Mouse (Mus musculus): ENCODE results near the gene Ak2. TPM values are rescaled to one million over a fixed set of nuclear protein-coding genes. Genes with fewer than 3 reads are reported as not detected.

The Ak2 gene
- total and polyA plus RNA-seq, 2 experiments from 2014 or later, result 58.6 to 148 TPM

GRCm38 (mm10) chr4:128958849-128959248 lies 32.9 kb upstream of the Ak2 start:
- H3K27me3 ChIP-seq (ENCODE audit: control insufficient read depth, insufficient read depth, low read length), result peaks cover 3% of the 10 kb centered on the region; the same call in 1 of the 2 replicates
- no peak for DNase-seq (ENCODE audit: low spot score)

GRCm38 (mm10) chr4:128959676-128960075 lies 32.1 kb upstream of the Ak2 start:
- Histone ChIP-seq H3K4me3 (ENCODE audit: low read depth, low read length) (no peak overlapping the region), H3K27me3 (ENCODE audit: control insufficient read depth, insufficient read depth, low read length) (peaks cover 8% of the 10 kb centered on the region), H3K27ac (ENCODE audit: low read depth) (no peak overlapping the region), H3K4me1 (ENCODE audit: control insufficient read depth, insufficient read depth) (0 out of 2 replicates have a peak, but pooled peaks cover 8% of the 10 kb centered on the region), H3K36me3 (replicated peaks; ENCODE audit: control insufficient read depth, insufficient read depth, low read length) (no peaks in the 10 kb centered on the region), H3K9ac (replicated peaks; ENCODE audit: low read depth, low read length) (no peak overlapping the region), H3K9me3 (replicated peaks; ENCODE audit: control insufficient read depth, low read length) (no peaks in the 10 kb centered on the region), H3K4me2 (ENCODE audit: low read depth, low read length) (no peak overlapping the region)
- no peak for DNase-seq (ENCODE audit: low spot score)
- WGBS, result 84% methylated on average over 17 of the region's 17 CpGs
- no peak for ATAC-seq (ENCODE audit: insufficient read depth, low read depth)
- TF ChIP-seq EP300 (IDR thresholded peaks at IDR 0.05; ENCODE audit: low read depth) (no peak), CTCF (IDR thresholded peaks at IDR 0.05; ENCODE audit: low read depth) (no peak)

More at GRCm38 (mm10) chr4:128958849-128959248, 32.9 kb upstream of the Ak2 start:
- Histone ChIP-seq H3K9ac (replicated peaks; ENCODE audit: low read depth, low read length) (no peak overlapping the region), H3K27ac (ENCODE audit: low read depth) (no peak overlapping the region), H3K4me1 (ENCODE audit: control insufficient read depth, insufficient read depth) (0 out of 2 replicates have a peak, but pooled peaks cover 8% of the 10 kb centered on the region), H3K4me3 (ENCODE audit: low read depth, low read length) (no peak overlapping the region), H3K36me3 (replicated peaks; ENCODE audit: control insufficient read depth, insufficient read depth, low read length) (no peaks in the 10 kb centered on the region), H3K9me3 (replicated peaks; ENCODE audit: control insufficient read depth, low read length) (no peaks in the 10 kb centered on the region), H3K4me2 (ENCODE audit: low read depth, low read length) (no peak overlapping the region)
- WGBS, result 77% methylated on average over 8 of the region's 8 CpGs
- no peak for ATAC-seq (ENCODE audit: insufficient read depth, low read depth)
- no peak for TF ChIP-seq EP300 (IDR thresholded peaks at IDR 0.05; ENCODE audit: low read depth)
- no peak for TF ChIP-seq CTCF (IDR thresholded peaks at IDR 0.05; ENCODE audit: low read depth)

DNA sequence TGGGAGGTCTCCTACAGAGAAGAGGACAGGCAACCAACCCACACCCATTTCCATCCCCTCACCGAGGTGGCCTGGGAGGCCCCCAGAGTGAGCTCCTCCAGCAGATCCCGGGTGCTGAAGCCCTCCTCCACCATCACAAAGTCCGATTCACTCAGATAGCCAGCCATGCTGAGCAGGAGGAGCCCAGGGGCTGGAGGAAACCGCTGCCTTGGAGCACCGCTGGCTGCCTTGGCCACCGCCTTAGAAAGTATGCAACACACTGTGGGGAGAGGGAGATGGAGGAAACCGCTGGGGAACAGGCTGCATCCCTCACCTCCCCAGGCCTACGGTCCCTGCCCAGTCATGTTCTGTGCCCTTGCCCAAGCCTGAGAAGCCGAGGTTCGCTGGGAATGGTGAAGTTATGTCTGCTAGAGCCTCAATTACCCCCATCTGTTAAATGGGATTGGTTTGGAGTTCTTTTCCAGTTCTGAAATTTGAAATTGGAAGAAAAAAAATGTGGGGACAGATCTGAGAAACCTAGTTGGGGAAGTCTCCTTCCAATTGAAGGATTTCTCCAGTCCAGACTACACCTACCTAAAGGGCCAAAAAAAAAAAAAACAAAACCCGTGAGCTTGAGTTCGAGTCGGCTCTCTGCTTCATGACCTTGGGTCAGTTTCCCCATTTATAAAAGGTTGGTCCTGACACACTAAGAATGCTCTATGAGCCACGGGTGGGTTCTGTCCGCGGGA lies 30.3 kb upstream of the Ak2 start:
- WGBS, result 12% methylated on average over 16 of the region's 16 CpGs

GRCm38 (mm10) chr4:128962029-128962925 lies 29.5 kb upstream of the Ak2 start, which contains the start of gene Azin2:
Azin2 (minus strand) TSS chr4:128962442.
- Histone ChIP-seq H3K36me3 (replicated peaks; ENCODE audit: control insufficient read depth, insufficient read depth, low read length) (no peaks in the 10 kb centered on the region), H3K27ac (ENCODE audit: low read depth) (no peak within 1 kb of the TSS), H3K4me1 (ENCODE audit: control insufficient read depth, insufficient read depth) (0 out of 2 replicates have a peak, but pooled peaks cover 11% of the 10 kb centered on the region), H3K27me3 (ENCODE audit: control insufficient read depth, insufficient read depth, low read length) (peaks cover 8% of the 10 kb centered on the region), H3K9ac (replicated peaks; ENCODE audit: low read depth, low read length) (peak within 1 kb of the TSS; percentile 58), H3K9me3 (replicated peaks; ENCODE audit: control insufficient read depth, low read length) (no peaks in the 10 kb centered on the region), H3K4me2 (ENCODE audit: low read depth, low read length) (peak within 1 kb of the TSS; percentile 75), H3K4me3 (ENCODE audit: low read depth, low read length) (peak within 1 kb of the TSS; percentile 60)
- TF ChIP-seq EP300 (IDR thresholded peaks at IDR 0.05; ENCODE audit: low read depth) (no peak), CTCF (IDR thresholded peaks at IDR 0.05; ENCODE audit: low read depth) (no peak)
- WGBS, result 1% methylated on average over 49 of the region's 72 CpGs
- peak; percentile 95 for ATAC-seq (ENCODE audit: insufficient read depth, low read depth)
- DNase-seq (ENCODE audit: low spot score), result peak; percentile 72

More for the DNA sequence above, 30.3 kb upstream of the Ak2 start:
- DNase-seq (ENCODE audit: low spot score) (no peak), ATAC-seq (ENCODE audit: insufficient read depth, low read depth) (no peak)
- TF ChIP-seq EP300 (IDR thresholded peaks at IDR 0.05; ENCODE audit: low read depth) (no peak), CTCF (IDR thresholded peaks at IDR 0.05; ENCODE audit: low read depth) (no peak)
- Histone ChIP-seq H3K9me3 (replicated peaks; ENCODE audit: control insufficient read depth, low read length) (no peaks in the 10 kb centered on the region), H3K9ac (replicated peaks; ENCODE audit: low read depth, low read length) (peak overlapping the region; percentile 58), H3K27ac (ENCODE audit: low read depth) (no peak overlapping the region), H3K4me1 (ENCODE audit: control insufficient read depth, insufficient read depth) (0 out of 2 replicates have a peak, but pooled peaks cover 8% of the 10 kb centered on the region), H3K4me3 (ENCODE audit: low read depth, low read length) (peak overlapping the region; percentile 60), H3K27me3 (ENCODE audit: control insufficient read depth, insufficient read depth, low read length) (peaks cover 8% of the 10 kb centered on the region), H3K4me2 (ENCODE audit: low read depth, low read length) (peak overlapping the region; percentile 75), H3K36me3 (replicated peaks; ENCODE audit: control insufficient read depth, insufficient read depth, low read length) (no peaks in the 10 kb centered on the region)

DNA sequence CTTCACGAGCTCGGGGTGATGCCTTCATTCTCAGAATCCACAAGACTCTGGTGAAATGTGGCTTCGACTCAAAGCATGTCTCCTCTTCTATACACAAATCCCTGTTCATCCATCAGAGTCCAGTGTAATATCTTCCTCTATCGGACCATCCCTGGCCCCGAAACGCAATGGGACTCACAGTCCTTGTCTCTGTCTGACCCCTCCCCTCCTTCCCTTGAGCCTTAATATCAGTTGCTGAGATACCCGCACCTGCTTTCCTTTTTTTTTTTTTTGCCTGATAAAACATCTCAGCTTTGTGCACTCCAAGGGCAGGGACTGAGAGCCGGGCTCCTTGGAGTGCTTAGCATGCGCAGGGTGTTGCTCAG lies 28.9 kb upstream of the Ak2 start:
- H3K4me1 ChIP-seq (ENCODE audit: control insufficient read depth, insufficient read depth), result 0 out of 2 replicates have a peak, but pooled peaks cover 8% of the 10 kb centered on the region
- no peak for TF ChIP-seq EP300 (IDR thresholded peaks at IDR 0.05; ENCODE audit: low read depth)
- no peak for TF ChIP-seq CTCF (IDR thresholded peaks at IDR 0.05; ENCODE audit: low read depth)
- DNase-seq (ENCODE audit: low spot score) (no peak), ATAC-seq (ENCODE audit: insufficient read depth, low read depth) (no peak)
- peak overlapping the region; percentile 75 for H3K4me2 ChIP-seq (ENCODE audit: low read depth, low read length)
- no peak overlapping the region for H3K9ac ChIP-seq (replicated peaks; ENCODE audit: low read depth, low read length)
- H3K27me3 ChIP-seq (ENCODE audit: control insufficient read depth, insufficient read depth, low read length), result peaks cover 8% of the 10 kb centered on the region
- 14% methylated on average over 9 of the region's 9 CpGs for WGBS
- no peak overlapping the region for H3K27ac ChIP-seq (ENCODE audit: low read depth)
- H3K4me3 ChIP-seq (ENCODE audit: low read depth, low read length), result peak overlapping the region; percentile 60
- no peaks in the 10 kb centered on the region for H3K36me3 ChIP-seq (replicated peaks; ENCODE audit: control insufficient read depth, insufficient read depth, low read length)
- no peaks in the 10 kb centered on the region for H3K9me3 ChIP-seq (replicated peaks; ENCODE audit: control insufficient read depth, low read length)
